Mouse (Mus musculus): ENCODE measurements around the gene Iqgap1. TPM values are rescaled to one million over a fixed set of nuclear protein-coding genes. Genes with fewer than 3 reads are reported as not detected.

The Iqgap1 gene
- total and polyA plus RNA-seq, 3 experiments = 20.6 to 87.9 (median 58.8) TPM

GRCm38 (mm10) chr7:80864151-80864550 lies 38.4 kb upstream of the Iqgap1 start:
- H3K27ac ChIP-seq (ENCODE audit: control insufficient read depth, low read depth, low read length) = no peak overlapping the region
- H3K36me3 ChIP-seq (ENCODE audit: control insufficient read depth in 1 of 2, insufficient read depth in 2 of 2, low read length in 2 of 2) = peaks cover 0 to 28% of the 10 kb centered on the region in 2 experiments; a peak in 2 of 4 replicates
- no peak for DNase-seq (ENCODE audit: low read depth, low spot score)
- H3K9ac ChIP-seq (ENCODE audit: control insufficient read depth, low read depth, low read length, poor library complexity, severe bottlenecking) = no peak overlapping the region
- peaks cover 17 to 30% of the 10 kb centered on the region in 2 experiments for H3K4me1 ChIP-seq (ENCODE audit: control insufficient read depth in 1 of 2, insufficient read depth in 2 of 2, low read length in 2 of 2)
- H3K79me2 ChIP-seq (ENCODE audit: control insufficient read depth, insufficient read depth, low read length, poor library complexity) = no peaks in the 10 kb centered on the region
- no peaks in the 10 kb centered on the region for H3K27me3 ChIP-seq (ENCODE audit: control insufficient read depth in 1 of 2, insufficient read depth in 2 of 2, low read length in 2 of 2)
- no peak overlapping the region for H3K4me3 ChIP-seq (ENCODE audit: control insufficient read depth in 1 of 2, insufficient read depth in 1 of 2, low read depth in 2 of 2, low read length in 2 of 2)
- H3K9me3 ChIP-seq (replicated peaks; ENCODE audit: insufficient read depth, low read length) = no peaks in the 10 kb centered on the region
- TF ChIP-seq CTCF (IDR thresholded peaks at IDR 0.05 in 2 of 3, conservative IDR thresholded peaks at IDR 0.05 in 1 of 3; ENCODE audit: control insufficient read depth in 1 of 3, insufficient read depth in 1 of 3, low read depth in 2 of 3, low read length in 3 of 3, poor library complexity in 1 of 3, severe bottlenecking in 1 of 3) (no peak), POLR2A (IDR thresholded peaks at IDR 0.05; ENCODE audit: control insufficient read depth in 1 of 2, insufficient read depth in 1 of 2, low read depth in 1 of 2, low read length in 2 of 2, poor library complexity in 1 of 2) (no peak), POLR2AphosphoS5 (IDR thresholded peaks at IDR 0.05; ENCODE audit: borderline replicate concordance, low read depth, low read length) (no peak), ZKSCAN1 (IDR thresholded peaks at IDR 0.05; ENCODE audit: low read depth, low read length) (no peak), KAT2A (conservative IDR thresholded peaks at IDR 0.05; ENCODE audit: low read depth, low read length) (no peak), MAZ (IDR thresholded peaks at IDR 0.05; ENCODE audit: low read depth, low read length) (no peak), TBP (IDR thresholded peaks at IDR 0.05; ENCODE audit: low read depth, low read length) (no peak), MEF2A (IDR thresholded peaks at IDR 0.05; ENCODE audit: extremely low read depth, insufficient replicate concordance, low read depth, low read length, poor library complexity, severe bottlenecking) (no peak), TAL1 (IDR thresholded peaks at IDR 0.05; ENCODE audit: low read length) (no peak), USF2 (IDR thresholded peaks at IDR 0.05; ENCODE audit: borderline replicate concordance in 1 of 2, insufficient read depth in 1 of 2, low read depth in 1 of 2, low read length in 2 of 2) (no peak), USF1 (IDR thresholded peaks at IDR 0.05; ENCODE audit: low read depth, low read length) (no peak), CHD2 (IDR thresholded peaks at IDR 0.05; ENCODE audit: low read length) (no peak), GATA1 (IDR thresholded peaks at IDR 0.05; ENCODE audit: low read depth, low read length) (no peak), BHLHE40 (IDR thresholded peaks at IDR 0.05; ENCODE audit: borderline replicate concordance, low read depth, low read length) (no peak), MYB (IDR thresholded peaks at IDR 0.05; ENCODE audit: low read depth, low read length) (no peak)

- no peaks in the 10 kb centered on the region for H3K79me2 ChIP-seq (ENCODE audit: control insufficient read depth, insufficient read depth, low read length, poor library complexity)
- H3K27ac ChIP-seq (ENCODE audit: control insufficient read depth, low read depth, low read length) = no peak overlapping the region
- H3K27me3 ChIP-seq (ENCODE audit: control insufficient read depth in 1 of 2, insufficient read depth in 2 of 2, low read length in 2 of 2) = no peaks in the 10 kb centered on the region
- TF ChIP-seq E2F4 (IDR thresholded peaks at IDR 0.05; ENCODE audit: borderline replicate concordance, low read depth, low read length) (no peak), HCFC1 (IDR thresholded peaks at IDR 0.05; ENCODE audit: low read depth, low read length) (no peak)
- H3K9ac ChIP-seq (ENCODE audit: control insufficient read depth, low read depth, low read length, poor library complexity, severe bottlenecking) = no peak overlapping the region
- H3K4me3 ChIP-seq (ENCODE audit: control insufficient read depth in 1 of 2, insufficient read depth in 1 of 2, low read depth in 2 of 2, low read length in 2 of 2) = no peak overlapping the region
- no peaks in the 10 kb centered on the region for H3K9me3 ChIP-seq (replicated peaks; ENCODE audit: insufficient read depth, low read length)
- no peak for DNase-seq (ENCODE audit: low read depth, low spot score)
- peaks cover 17 to 30% of the 10 kb centered on the region in 2 experiments for H3K4me1 ChIP-seq (ENCODE audit: control insufficient read depth in 1 of 2, insufficient read depth in 2 of 2, low read length in 2 of 2)
- H3K36me3 ChIP-seq (ENCODE audit: control insufficient read depth in 1 of 2, insufficient read depth in 2 of 2, low read length in 2 of 2) = peaks cover 0 to 28% of the 10 kb centered on the region in 2 experiments; a peak in 2 of 4 replicates
These were observed 37.7 kb upstream of the Iqgap1 start for GRCm38 (mm10) chr7:80863520-80863919.

All from MEL (cell line).